In the genomic region with DNA sequence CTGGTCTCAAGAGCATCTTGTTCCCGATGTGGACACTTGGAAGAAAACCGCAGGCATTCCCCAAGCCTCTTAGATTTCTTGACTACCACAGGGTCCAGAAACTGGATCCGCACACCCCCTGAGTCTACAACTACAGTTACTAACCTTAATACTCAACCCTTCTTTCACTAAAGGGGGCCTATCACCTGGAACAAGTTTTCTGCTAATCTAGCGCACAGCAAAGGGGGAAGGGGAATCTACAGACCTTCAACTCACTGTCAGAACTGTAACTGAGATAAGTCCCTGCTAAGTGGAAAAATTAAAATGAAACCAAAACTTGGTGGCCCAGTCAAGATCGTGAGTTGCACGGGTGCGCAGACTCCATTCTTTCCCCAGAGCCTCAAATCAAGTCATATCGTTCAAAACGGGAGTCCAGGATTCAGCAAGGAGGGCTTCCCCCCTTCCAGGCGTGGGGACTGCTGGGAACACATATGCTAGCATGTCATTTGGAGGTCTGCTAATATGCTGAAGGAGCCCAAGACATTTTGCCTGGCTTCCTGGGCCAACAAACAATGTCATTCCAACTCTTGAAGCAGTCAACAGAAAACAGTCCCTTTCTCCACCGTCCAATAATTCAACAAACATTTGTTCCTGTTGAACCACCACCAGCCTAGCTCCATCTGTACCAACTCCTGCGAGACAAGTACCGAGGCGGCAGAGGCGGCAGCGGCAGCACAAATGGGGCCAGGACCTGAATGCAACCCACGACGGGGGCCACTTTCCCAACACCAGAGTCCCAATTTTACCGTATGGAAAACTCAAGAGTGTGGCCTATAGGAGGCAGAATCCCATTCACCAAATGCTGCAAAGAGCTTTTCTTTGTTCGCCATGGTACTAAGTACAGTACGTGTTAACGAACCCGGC, we compare ENCODE assay signal across 8 mouse cellular contexts. TPM values are rescaled to one million over a fixed set of nuclear protein-coding genes. Genes with fewer than 3 reads are reported as not detected.
DNase-seq lines count a peak whose midpoint lies in the region; ATAC-seq and TF ChIP-seq lines count a peak whose summit lies in the region.

No protein-coding gene starts in this region.

- no peaks in the 10 kb centered on the region for H3K9me3 ChIP-seq in intestine, embryonic 15.5 days

- H3K27ac ChIP-seq in bone marrow, adult 2 months (ENCODE audit: control insufficient read depth, insufficient read depth, low read depth, low read length, poor library complexity): peak overlapping the region; percentile 99
- peak overlapping the region; percentile 88; the same call in 1 of the 2 replicates for H3K27ac ChIP-seq in intestine, embryonic 15.5 days

- TF ChIP-seq CTCF in bone marrow, adult 2 months (IDR thresholded peaks at IDR 0.05; ENCODE audit: control insufficient read depth, insufficient read depth, low read length): no peak

- TF ChIP-seq POLR2A in bone marrow, adult 2 months (IDR thresholded peaks at IDR 0.05; ENCODE audit: borderline replicate concordance, control insufficient read depth, low read depth, low read length): peak; percentile 13; the same call in 1 of the 2 replicates

- peak overlapping the region; percentile 85 for H3K4me2 ChIP-seq in intestine, embryonic 15.5 days (replicated peaks)

- no peaks in the 10 kb centered on the region for H3K36me3 ChIP-seq in intestine, embryonic 15.5 days
- H3K36me3 ChIP-seq in splenic B cell, adult 2 months (ENCODE audit: control insufficient read depth, insufficient read depth, low read length, poor library complexity, severe bottlenecking): no peaks in the 10 kb centered on the region

- 2% methylated on average over 23 of the region's 23 CpGs for WGBS in bone marrow, adult 2 months
- WGBS in intestine, embryonic 15.5 days: 16% methylated on average over 23 of the region's 23 CpGs

- H3K27me3 ChIP-seq in intestine, embryonic 15.5 days (replicated peaks): no peaks in the 10 kb centered on the region
- no peaks in the 10 kb centered on the region for H3K27me3 ChIP-seq in splenic B cell, adult 2 months (ENCODE audit: control insufficient read depth, insufficient read depth, low read length, poor library complexity, severe bottlenecking)

- H3K4me3 ChIP-seq in bone marrow, adult 2 months (replicated peaks; ENCODE audit: control insufficient read depth, low read depth, low read length): peak overlapping the region; percentile 92
- H3K4me3 ChIP-seq in intestine, embryonic 15.5 days (replicated peaks): peak overlapping the region; percentile 68

- peak; percentile 41 for DNase-seq in left cerebral cortex, postnatal 4 days
- DNase-seq in left cerebral cortex, adult 11 months (ENCODE audit: low spot score): no peak
- peak; percentile 68 for DNase-seq in lung, postnatal 36 days
- peak; percentile 70 for DNase-seq in splenic B cell, adult 2 months (ENCODE audit: low read depth, low spot score)
- DNase-seq in gastrocnemius, postnatal 10 days: no peak

- peak overlapping the region; percentile 81 for H3K9ac ChIP-seq in intestine, embryonic 15.5 days

- H3K4me1 ChIP-seq in bone marrow, adult 2 months (ENCODE audit: control insufficient read depth, insufficient read depth, low read length): peaks cover 3% of the 10 kb centered on the region; the same call in 1 of the 2 replicates
- peaks cover 44% of the 10 kb centered on the region for H3K4me1 ChIP-seq in intestine, embryonic 15.5 days (replicated peaks)

- intact Hi-C loops in left cerebral cortex, postnatal 4 days (cut with DNase I): loop anchor here (1.0 kb wide), 1 partner anchor 156 kb away; no protein-coding TSS in a partner anchor

- peak; percentile 36 for ATAC-seq in erythroid progenitor cell, adult 5-6 weeks (replicated peaks; ENCODE audit: low FRiP score, poor library complexity, severe bottlenecking)
- no peak for ATAC-seq in intestine, embryonic 15.5 days

RNA-seq across cellular contexts. Expression of a gene that starts 1.7 kb away (rescaled TPM):
- total RNA-seq in left cerebral cortex, postnatal 4 days (2021): 10 to 100 TPM; 13.4 to 13.8 TPM
- polyA plus RNA-seq in bone marrow, adult 2 months (2011; ENCODE audit: insufficient read depth, insufficient read length, low replicate concordance, missing spikeins): 43.2 and 51.4 TPM in 2 replicates
- 241 and 246 TPM in 2 replicates for total RNA-seq in erythroid progenitor cell, adult 5-6 weeks (2015; ENCODE audit: low replicate concordance)
- 163 and 208 TPM in 2 replicates for total RNA-seq in erythroid progenitor cell, adult 5-6 weeks (2017; ENCODE audit: low replicate concordance)
- polyA plus RNA-seq in intestine, embryonic 15.5 days (2015; fragmentation: Nextera tagmentation; extraction: Ambion mirVana): 17.9 and 19.1 TPM in 2 replicates
- 10 to 100 TPM; 34.5 to 43.6 TPM for total RNA-seq in gastrocnemius, postnatal 10 days (2021)

RNA-seq across cellular contexts. Expression of a gene that starts 40.5 kb away (rescaled TPM):
- 10 to 100 TPM; 41.2 to 41.6 TPM for total RNA-seq in left cerebral cortex, postnatal 4 days (2021)
- 12.6 and 17.8 TPM in 2 replicates for polyA plus RNA-seq in bone marrow, adult 2 months (2011; ENCODE audit: insufficient read depth, insufficient read length, low replicate concordance, missing spikeins)
- 4.7 and 8.0 TPM in 2 replicates for total RNA-seq in erythroid progenitor cell, adult 5-6 weeks (2015; ENCODE audit: low replicate concordance)
- total RNA-seq in erythroid progenitor cell, adult 5-6 weeks (2017; ENCODE audit: low replicate concordance): 13.9 and 21.3 TPM in 2 replicates
- polyA plus RNA-seq in intestine, embryonic 15.5 days (2015; fragmentation: Nextera tagmentation; extraction: Ambion mirVana): 60.7 and 64.4 TPM in 2 replicates
- 10 to 100 TPM in 1 of 2 experiments, 1 to 10 TPM in 1; 9.7 to 12.1 TPM for total RNA-seq in gastrocnemius, postnatal 10 days (2021)

RNA-seq across cellular contexts. Expression of a gene that starts 47.1 kb away (rescaled TPM):
- 10 to 100 TPM; 27.5 to 29.9 TPM for total RNA-seq in left cerebral cortex, postnatal 4 days (2021)
- polyA plus RNA-seq in bone marrow, adult 2 months (2011; ENCODE audit: insufficient read depth, insufficient read length, low replicate concordance, missing spikeins): 8.4 and 20.1 TPM in 2 replicates
- 8.6 and 17.2 TPM in 2 replicates for total RNA-seq in erythroid progenitor cell, adult 5-6 weeks (2015; ENCODE audit: low replicate concordance)
- total RNA-seq in erythroid progenitor cell, adult 5-6 weeks (2017; ENCODE audit: low replicate concordance): 3.6 and 9.0 TPM in 2 replicates
- polyA plus RNA-seq in intestine, embryonic 15.5 days (2015; fragmentation: Nextera tagmentation; extraction: Ambion mirVana): 30.3 and 36.9 TPM in 2 replicates
- 10 to 100 TPM; 22.7 to 25.4 TPM for total RNA-seq in gastrocnemius, postnatal 10 days (2021)

Comparison
In these comparisons a context has a peak if more than half of its experiments do, and no peak if none do; other contexts are left out.
1. DNase-seq: peak in left cerebral cortex, postnatal 4 days (single experiment), lung, postnatal 36 days (single experiment) and splenic B cell, adult 2 months (single experiment); none in left cerebral cortex, adult 11 months (single experiment) and gastrocnemius, postnatal 10 days (single experiment).